Mouse (Mus musculus) adrenal gland, adult 18-20 months (tissue): ENCODE results near the gene Pla2r1. TPM values are rescaled to one million over a fixed set of nuclear protein-coding genes. Genes with fewer than 3 reads are reported as not detected.

Experiments
- total RNA-seq, 2 experiments: library from RNA; stranded (reverse); gene quantifications; 1 replicate in 1 of 2; 2 replicates in 1 of 2; pipeline ENCODE4 v1.2.3; 2021

The Pla2r1 gene
- total RNA-seq, 2 experiments from 2014 or later = 3.2 to 4.3 TPM

Other genes with a start within 250 kb of the Pla2r1 start
- 1 to 10 TPM in 1 of 2 experiments, under 1 TPM in 1; 0.90 to 1.5 TPM for gene Ly75, start 170.0 kb downstream of the Pla2r1 start, total RNA-seq
- under 1 TPM in 1 of 2 experiments, not detected in 1; 0.26 TPM for gene Itgb6, start 169.3 kb upstream of the Pla2r1 start, total RNA-seq